Mouse (Mus musculus): ENCODE results near the gene Fhit. TPM values are rescaled to one million over a fixed set of nuclear protein-coding genes. Genes with fewer than 3 reads are reported as not detected.

The Fhit gene
- total RNA-seq, 1 experiment from 2014 or later, result 7.7 TPM

GRCm38 (mm10) chr14:9648416-9648815 is 1513.4 kb downstream of the Fhit start:
- no peak for ATAC-seq (replicated peaks; ENCODE audit: low read depth, poor library complexity, severe bottlenecking)

DNA sequence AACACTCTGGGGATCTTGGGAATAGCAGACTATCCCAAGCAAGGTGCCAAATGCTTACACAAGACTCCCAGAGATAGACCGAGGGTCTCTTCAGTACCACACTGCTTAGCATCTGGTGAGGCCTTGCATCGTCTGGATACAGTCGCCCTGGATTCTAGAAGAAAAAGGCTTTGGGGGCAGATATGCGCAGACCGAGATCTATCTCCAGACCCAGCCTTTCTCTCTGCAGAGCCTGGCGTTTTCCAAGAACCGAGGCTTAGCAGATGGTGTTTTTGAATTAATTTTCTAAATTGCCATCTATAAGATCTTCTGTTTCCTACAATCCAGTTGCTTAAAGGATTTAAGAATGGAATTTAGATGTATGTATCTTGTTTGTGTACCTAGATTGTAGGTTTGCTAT is 1515.6 kb downstream of the Fhit start:
- ATAC-seq (replicated peaks; ENCODE audit: low read depth, poor library complexity, severe bottlenecking), result no peak

- ATAC-seq (replicated peaks; ENCODE audit: low read depth, poor library complexity, severe bottlenecking), result no peak
These were observed 1517.3 kb downstream of the Fhit start for GRCm38 (mm10) chr14:9644216-9645166.

- no peak for ATAC-seq (replicated peaks; ENCODE audit: low read depth, poor library complexity, severe bottlenecking)
These were observed 1518.1 kb downstream of the Fhit start for GRCm38 (mm10) chr14:9643700-9644099.

DNA sequence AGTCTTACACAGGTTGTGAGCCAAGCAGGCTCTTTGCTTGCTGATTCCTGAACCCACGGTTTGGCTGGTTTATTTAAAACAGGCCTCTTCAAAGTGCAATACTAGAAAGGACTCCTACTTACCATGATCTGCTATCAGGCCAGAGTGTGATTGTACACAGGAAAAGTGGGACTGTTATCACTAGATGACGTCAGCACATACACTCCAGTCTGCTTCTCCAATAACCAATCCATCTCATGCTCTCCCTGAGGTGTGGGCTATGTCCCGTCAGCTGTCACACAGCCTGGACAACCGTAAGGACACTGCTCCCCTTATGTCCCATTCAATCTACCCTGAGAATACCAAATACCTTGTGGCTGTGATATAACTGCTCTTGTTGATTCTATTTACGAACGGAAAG is 1519.2 kb downstream of the Fhit start:
- ATAC-seq (replicated peaks; ENCODE audit: low read depth, poor library complexity, severe bottlenecking), result no peak

- no peak for ATAC-seq (replicated peaks; ENCODE audit: low read depth, poor library complexity, severe bottlenecking)
These were observed 1519.8 kb downstream of the Fhit start for GRCm38 (mm10) chr14:9642068-9642467.

DNA sequence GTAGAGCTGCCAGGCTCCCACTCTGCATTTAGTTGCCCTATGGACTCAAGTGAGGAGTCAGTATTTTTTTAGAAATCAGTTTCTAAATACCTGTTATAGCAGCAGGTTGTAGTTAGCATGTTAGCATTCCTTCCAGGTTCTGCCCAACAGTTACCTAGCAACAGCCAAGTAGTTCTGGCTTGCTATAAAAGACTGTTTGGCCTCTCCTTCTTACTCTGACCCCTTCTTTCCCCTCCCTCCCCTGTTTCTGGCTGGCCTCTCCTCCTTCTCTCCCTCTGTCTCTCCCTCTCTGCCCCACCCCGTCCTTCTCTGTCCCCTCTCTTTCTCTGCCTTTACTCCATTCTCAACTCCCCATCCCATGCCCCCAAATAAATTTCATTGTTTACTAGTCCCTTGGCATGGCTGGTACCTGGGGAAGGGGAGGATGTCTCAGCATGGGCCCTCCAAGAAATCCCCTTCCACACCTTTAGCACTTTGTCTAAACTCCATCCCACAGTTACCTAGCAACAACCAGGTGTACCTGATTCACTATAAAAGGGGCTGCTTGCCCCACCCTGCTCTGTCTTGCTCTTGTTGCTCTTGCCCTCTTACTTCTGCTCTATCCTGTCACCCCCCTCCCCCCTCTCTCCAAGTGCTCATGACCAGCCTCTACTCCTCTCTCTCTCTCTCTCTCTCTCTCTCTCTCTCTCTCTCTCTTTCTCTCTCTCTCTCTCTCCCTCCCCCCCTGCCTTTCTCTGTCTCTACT is 1527.4 kb downstream of the Fhit start:
- ATAC-seq (replicated peaks; ENCODE audit: low read depth, poor library complexity, severe bottlenecking), result no peak

DNA sequence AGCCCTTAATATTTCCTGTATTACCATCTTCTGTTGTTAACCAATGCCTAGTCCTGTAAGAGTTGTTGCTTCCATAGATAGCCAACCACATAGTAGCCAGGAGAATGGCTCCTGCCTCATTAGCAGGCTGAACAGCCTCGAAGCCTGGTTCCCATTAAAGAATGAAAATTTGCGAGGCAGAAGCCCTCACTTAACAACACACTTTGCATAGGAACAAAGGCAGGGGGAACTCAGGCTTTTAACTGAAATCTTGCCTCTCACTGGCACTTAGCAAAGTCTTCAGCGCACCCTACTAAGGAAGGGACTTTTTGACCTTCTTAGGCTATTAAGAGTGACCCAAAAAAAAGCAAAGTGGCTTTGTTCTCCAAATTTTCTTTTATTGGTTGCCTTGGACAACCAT is 1529.3 kb downstream of the Fhit start:
- no peak for ATAC-seq (replicated peaks; ENCODE audit: low read depth, poor library complexity, severe bottlenecking)

DNA sequence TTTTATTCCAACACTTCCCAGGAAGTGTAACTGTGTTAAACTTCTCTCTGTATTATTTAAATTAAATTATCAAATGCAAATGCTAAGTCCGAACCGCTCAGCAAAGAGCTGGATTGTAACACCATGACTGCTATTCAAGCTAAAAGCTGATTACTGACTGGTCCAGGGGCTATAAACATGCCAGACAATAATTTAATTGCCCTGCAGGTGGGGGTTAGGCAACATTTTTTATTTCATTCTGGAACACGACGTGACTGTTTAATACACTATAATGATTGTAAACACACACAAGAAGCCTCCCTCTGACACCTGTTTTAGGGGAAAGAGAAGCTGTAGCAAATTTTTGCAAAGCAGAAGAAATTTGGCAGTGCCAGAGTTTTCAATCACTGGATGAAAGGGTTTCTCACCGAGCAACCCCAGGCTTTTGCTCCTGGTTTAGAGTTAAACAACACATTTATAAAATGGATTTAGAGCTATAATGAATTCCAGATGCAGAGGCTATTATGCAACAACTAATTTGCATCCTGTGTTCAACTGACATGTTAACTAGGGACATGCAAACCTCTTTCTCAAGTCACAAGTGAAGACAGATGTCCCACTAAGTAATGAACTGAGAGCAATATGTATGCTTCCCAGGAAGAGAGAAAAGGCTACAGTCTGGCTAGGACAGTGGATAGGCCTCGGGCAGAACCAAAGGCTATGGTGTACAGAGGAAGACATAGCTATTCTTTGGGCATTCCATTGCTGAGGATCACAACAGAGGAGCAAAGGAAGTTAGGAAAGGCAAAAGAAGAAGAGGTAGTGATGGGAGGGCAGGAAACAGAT is 1538.4 kb downstream of the Fhit start:
- no peak for ATAC-seq (replicated peaks; ENCODE audit: low read depth, poor library complexity, severe bottlenecking)

DNA sequence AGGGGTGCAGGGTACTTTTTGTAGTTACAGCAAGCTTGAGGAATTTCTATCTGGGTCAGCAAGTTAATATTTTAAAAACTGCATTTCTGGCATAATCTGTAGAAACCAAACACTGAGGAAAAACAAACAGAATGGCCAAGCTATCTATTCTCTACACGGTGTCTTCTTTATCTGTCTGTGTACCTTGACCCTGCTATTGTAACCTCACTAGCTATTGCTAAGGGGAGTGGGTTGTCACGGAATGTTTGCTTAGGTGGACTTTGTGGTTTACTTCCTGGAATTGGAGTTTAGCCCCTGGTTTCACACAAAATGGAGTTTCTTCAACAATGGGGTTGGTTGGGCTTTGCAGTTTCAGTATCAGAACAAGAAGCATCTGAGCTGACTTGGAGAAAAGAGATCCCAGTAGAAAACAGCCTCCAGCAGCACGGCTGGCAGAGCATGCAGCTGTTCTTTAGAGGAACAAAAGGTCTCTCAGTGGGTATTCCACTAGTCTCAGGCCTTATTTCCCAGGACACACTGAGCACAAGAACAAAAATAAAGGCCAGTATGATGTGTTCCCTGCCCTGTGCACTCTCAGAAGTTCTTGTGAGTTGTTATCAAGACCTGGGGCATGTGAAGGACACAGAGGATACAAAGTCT is 1540.8 kb downstream of the Fhit start:
- ATAC-seq (replicated peaks; ENCODE audit: low read depth, poor library complexity, severe bottlenecking), result no peak

GRCm38 (mm10) chr14:9619840-9620239 is 1542.0 kb downstream of the Fhit start:
- no peak for ATAC-seq (replicated peaks; ENCODE audit: low read depth, poor library complexity, severe bottlenecking)

- no peak for ATAC-seq (replicated peaks; ENCODE audit: low read depth, poor library complexity, severe bottlenecking)
These were observed 1548.7 kb downstream of the Fhit start for GRCm38 (mm10) chr14:9613126-9613525.

GRCm38 (mm10) chr14:9609120-9609519 is 1552.7 kb downstream of the Fhit start:
- peak; percentile 95 for ATAC-seq (replicated peaks; ENCODE audit: low read depth, poor library complexity, severe bottlenecking)

- no peak for ATAC-seq (replicated peaks; ENCODE audit: low read depth, poor library complexity, severe bottlenecking)
These were observed 1555.1 kb downstream of the Fhit start for GRCm38 (mm10) chr14:9606584-9607377.

GRCm38 (mm10) chr14:9600271-9600670 is 1561.6 kb downstream of the Fhit start:
- no peak for ATAC-seq (replicated peaks; ENCODE audit: low read depth, poor library complexity, severe bottlenecking)

DNA sequence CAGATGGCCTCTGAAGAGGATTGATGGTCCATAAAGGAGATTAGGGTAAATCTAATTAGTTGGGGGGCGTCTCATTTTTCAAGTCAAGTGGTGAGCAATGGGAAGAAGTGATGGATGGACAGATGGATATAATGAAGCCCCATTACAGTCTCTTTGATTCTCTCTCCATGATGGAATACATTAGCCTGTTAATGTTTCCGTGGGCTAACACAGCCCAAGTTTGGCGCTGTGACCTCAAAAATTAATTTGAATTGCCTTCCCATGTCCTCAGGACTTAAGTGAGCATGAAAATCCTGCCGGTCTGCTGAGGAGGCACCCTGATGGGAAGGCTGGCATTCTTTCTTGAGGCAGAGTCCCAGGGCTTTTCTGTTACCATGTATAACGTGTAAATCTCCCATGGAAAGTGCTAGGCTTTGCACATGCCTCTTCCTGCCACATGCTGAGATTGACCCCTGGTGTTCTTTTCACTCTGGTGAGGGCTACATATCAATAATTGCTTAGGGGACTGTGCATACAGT is 1564.3 kb downstream of the Fhit start:
- ATAC-seq (replicated peaks; ENCODE audit: low read depth, poor library complexity, severe bottlenecking), result no peak

DNA sequence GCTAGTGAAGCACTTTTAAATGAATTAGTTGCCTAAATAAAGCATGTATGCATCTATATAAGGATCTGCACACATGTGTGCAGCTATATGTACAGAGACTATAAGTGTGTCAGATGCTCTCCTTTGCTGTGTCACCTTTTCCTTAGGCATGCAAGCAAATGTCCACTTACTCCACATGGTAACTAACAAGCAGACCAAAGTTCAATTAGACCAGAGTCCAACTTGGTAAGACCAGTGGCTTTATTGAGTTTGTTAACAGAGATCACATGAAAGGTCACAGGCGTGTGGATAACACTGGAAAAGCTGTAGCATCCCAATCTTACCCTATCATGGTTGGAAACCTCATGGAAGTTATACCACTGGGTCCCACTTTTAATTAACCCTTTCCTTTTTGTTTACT is 1572.7 kb downstream of the Fhit start:
- ATAC-seq (replicated peaks; ENCODE audit: low read depth, poor library complexity, severe bottlenecking), result no peak

- ATAC-seq (replicated peaks; ENCODE audit: low read depth, poor library complexity, severe bottlenecking), result no peak
These were observed 1573.9 kb downstream of the Fhit start for GRCm38 (mm10) chr14:9587900-9588299.

Data from common myeloid progenitor, adult 5-6 weeks (primary cell).